Mouse (Mus musculus) hindbrain, embryonic 10.5 days (tissue): Measurements from ENCODE around the gene Mymx. TPM values are rescaled to one million over a fixed set of nuclear protein-coding genes. Genes with fewer than 3 reads are reported as not detected.

ENCODE experiments used
- polyA plus RNA-seq: library from polyadenylated mRNA; unstranded; fragments of >200 nt; fragmentation: Nextera tagmentation; extraction: Ambion mirVana; gene quantifications from 2 replicates; pipeline ENCODE4 v1.2.1, GENCODE M21; 2016

The Mymx gene
- polyA plus RNA-seq, 1 experiment from 2014 or later, result not detected

Other genes with a start within 250 kb of the Mymx start
- gene Cdc5l, start 168.4 kb downstream of the Mymx start, polyA plus RNA-seq, result 54.8 and 65.1 TPM in 2 replicates
- 0.31 and 0.36 TPM in 2 replicates for gene Spats1, start 126.7 kb downstream of the Mymx start, polyA plus RNA-seq
- 27.7 and 35.0 TPM in 2 replicates for gene Aars2, start 95.3 kb downstream of the Mymx start, polyA plus RNA-seq
- 1.7 and 3.8 TPM in 2 replicates for gene Tcte1, start 78.7 kb downstream of the Mymx start, polyA plus RNA-seq
- 7.2 and 10.6 TPM in 2 replicates for gene Tmem151b, start 52.4 kb downstream of the Mymx start, polyA plus RNA-seq
- 8.3 and 9.7 TPM in 2 replicates for gene Nfkbie, start 46.4 kb downstream of the Mymx start, polyA plus RNA-seq
- gene Slc35b2, start 38.2 kb downstream of the Mymx start, polyA plus RNA-seq, result 121 TPM in 2 replicates
- 1,585 and 2,006 TPM in 2 replicates for gene Hsp90ab1, start 28.8 kb downstream of the Mymx start, polyA plus RNA-seq
- gene Slc29a1, start 2.5 kb downstream of the Mymx start, polyA plus RNA-seq, result 60.4 and 72.0 TPM in 2 replicates
- 0.31 and 1.2 TPM in 2 replicates for gene Capn11, start 57.2 kb upstream of the Mymx start, polyA plus RNA-seq
- gene Mrpl14, start 84.2 kb upstream of the Mymx start, polyA plus RNA-seq, result 146 and 150 TPM in 2 replicates
- 60.5 and 83.5 TPM in 2 replicates for gene Tmem63b, start 84.8 kb upstream of the Mymx start, polyA plus RNA-seq
- 0.58 and 0.67 TPM in 2 replicates for gene 1600014C23Rik, start 131.7 kb upstream of the Mymx start, polyA plus RNA-seq